Mouse (Mus musculus) kidney, embryonic 15.5 days (tissue): ENCODE data around the gene Cnga1. TPM values are rescaled to one million over a fixed set of nuclear protein-coding genes. Genes with fewer than 3 reads are reported as not detected.
"Not testable (repeated sequence)": the region's sequence is repeated elsewhere in the genome, so short reads cannot be mapped to it uniquely, and the experiment has no call there.

Experiments used
- ATAC-seq: fragments of 200-750 bp; cut with Nextera tagmentation; replicated peaks from 2 replicates; pipeline ENCODE4 v1.8.0; 2017; ENCODE audit warnings: moderate TSS enrichment; ENCODE audit not compliant: low FRiP score
- H3K27ac ChIP-seq: fragments of 300-500 bp; sonication (generic); 2 replicates; pipeline ENCODE4 v1.5.1; 2015; ENCODE audit warnings: mild to moderate bottlenecking, inconsistent platforms
- H3K27me3 ChIP-seq: fragments of 300-500 bp; sonication (generic); 2 replicates; pipeline ENCODE4 v1.6.1; 2015; ENCODE audit warnings: inconsistent platforms
- H3K36me3 ChIP-seq: fragments of 300-500 bp; sonication (generic); 2 replicates; pipeline ENCODE4 v1.6.1; 2015; ENCODE audit warnings: inconsistent platforms
- H3K4me1 ChIP-seq: fragments of 300-500 bp; sonication (generic); 2 replicates; pipeline ENCODE4 v1.6.1; 2015; ENCODE audit warnings: inconsistent platforms
- H3K4me2 ChIP-seq: fragments of 300-500 bp; sonication (generic); 2 replicates; pipeline ENCODE4 v1.6.1; 2015; ENCODE audit warnings: moderate library complexity, mild to moderate bottlenecking, inconsistent platforms
- H3K4me3 ChIP-seq: fragments of 300-500 bp; sonication (generic); replicated peaks from 2 replicates; pipeline ENCODE4 v1.5.1; 2015; ENCODE audit warnings: mild to moderate bottlenecking, inconsistent platforms
- H3K9ac ChIP-seq: fragments of 300-500 bp; sonication (generic); 2 replicates; pipeline ENCODE4 v1.6.1; 2015; ENCODE audit warnings: mild to moderate bottlenecking, inconsistent platforms
- H3K9me3 ChIP-seq: fragments of 300-500 bp; sonication (generic); replicated peaks from 2 replicates; pipeline ENCODE4 v1.6.1; 2016; ENCODE audit warnings: inconsistent platforms
- WGBS: fragments of 180-500 bp; shearing (Covaris S2); methylation state at CpG from one replicate; pipeline ENCODE4 v1.1.7; 2015; ENCODE audit warnings: mixed read lengths; 5-methylcytosine and 5-hydroxymethylcytosine counted together
- polyA plus RNA-seq: library from polyadenylated mRNA; unstranded; fragments of >200 nt; fragmentation: Nextera tagmentation; extraction: Ambion mirVana; gene quantifications from 2 replicates; pipeline ENCODE4 v1.2.1, GENCODE M21; 2015

Cnga1 gene
- polyA plus RNA-seq, 1 experiment from 2014 or later: not detected

DNA sequence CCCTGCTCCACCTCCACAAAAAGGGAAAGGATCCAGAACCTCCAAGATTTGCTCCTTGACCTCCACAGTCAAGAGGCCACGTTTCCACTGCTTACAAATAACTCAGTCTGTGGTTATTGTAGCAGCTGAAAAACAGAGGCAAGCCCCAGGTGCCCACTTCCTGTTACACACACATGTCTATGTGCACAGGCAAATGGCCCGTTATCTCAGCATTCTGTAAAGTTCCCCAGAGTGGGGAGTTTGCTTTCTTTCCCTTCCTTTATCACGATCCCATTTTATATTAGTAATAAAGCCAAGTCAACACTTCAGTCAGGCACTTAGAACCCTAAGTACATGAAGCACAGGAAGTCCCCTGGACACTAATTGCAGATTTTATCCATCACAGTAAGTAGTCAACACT is 8.0 kb downstream of the Cnga1 start:
- Histone ChIP-seq H3K4me3 (no peak overlapping the region), H3K9ac (no peak overlapping the region), H3K9me3 (no peaks in the 10 kb centered on the region), H3K27me3 (no peaks in the 10 kb centered on the region), H3K36me3 (no peaks in the 10 kb centered on the region), H3K27ac (no peak overlapping the region), H3K4me2 (no peak overlapping the region), H3K4me1 (no peaks in the 10 kb centered on the region)
- ATAC-seq: no peak
- WGBS: 60% methylated on average over 3 of the region's 3 CpGs

DNA sequence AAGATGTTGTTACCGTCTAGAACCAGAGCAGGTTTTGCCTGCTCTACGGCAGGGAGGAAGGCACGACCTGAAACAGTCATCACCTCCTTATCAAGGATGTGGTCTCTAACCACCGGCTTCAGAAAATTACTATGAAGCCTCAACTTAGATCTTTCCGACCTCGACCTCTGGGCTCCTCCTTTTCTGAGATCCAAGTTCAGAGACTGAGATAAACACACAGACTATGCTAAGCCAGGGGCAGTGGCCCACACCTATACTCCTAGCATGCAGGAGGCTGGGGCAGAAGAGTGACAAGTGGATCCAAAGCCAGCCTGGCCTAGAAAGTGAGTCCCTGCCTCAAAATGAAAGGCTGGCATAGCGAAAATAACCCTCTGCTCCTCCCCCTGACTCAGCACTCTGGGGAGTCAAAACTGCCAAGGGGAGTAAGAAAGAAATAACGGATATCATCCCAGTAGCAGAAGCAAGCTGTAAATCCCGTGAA is 9.2 kb downstream of the Cnga1 start:
- Histone ChIP-seq H3K4me3 (no peak overlapping the region), H3K4me2 (no peak overlapping the region), H3K27ac (no peak overlapping the region), H3K9ac (no peak overlapping the region), H3K4me1 (no peaks in the 10 kb centered on the region), H3K27me3 (no peaks in the 10 kb centered on the region), H3K36me3 (no peaks in the 10 kb centered on the region), H3K9me3 (no peaks in the 10 kb centered on the region)
- no peak for ATAC-seq
- 79% methylated on average over 9 of the region's 9 CpGs for WGBS

DNA sequence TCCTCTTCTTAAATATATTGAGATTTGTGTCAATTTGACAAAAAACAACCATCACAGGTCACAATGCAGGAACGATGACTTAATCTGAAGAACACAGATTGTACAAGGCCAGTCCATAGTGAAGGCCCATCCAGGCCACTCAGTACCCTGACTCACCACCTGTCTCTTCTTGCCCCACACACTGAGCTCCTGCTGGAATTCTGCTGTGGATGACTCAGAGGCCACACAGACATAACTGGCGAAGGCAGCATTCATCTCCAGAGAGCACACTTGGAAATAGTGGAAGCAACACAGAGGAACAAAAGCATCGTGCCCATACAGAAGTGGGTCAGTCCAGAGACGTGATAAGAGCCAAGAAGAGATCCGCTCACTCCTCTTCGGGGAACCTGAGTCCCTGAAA is 14.0 kb downstream of the Cnga1 start:
- Histone ChIP-seq H3K9me3 (no peaks in the 10 kb centered on the region), H3K36me3 (no peaks in the 10 kb centered on the region), H3K4me2 (no peak overlapping the region), H3K4me3 (no peak overlapping the region), H3K27me3 (no peaks in the 10 kb centered on the region), H3K9ac (no peak overlapping the region), H3K27ac (no peak overlapping the region), H3K4me1 (no peaks in the 10 kb centered on the region)
- no peak for ATAC-seq
- WGBS: 90% methylated on average over 6 of the region's 6 CpGs

DNA sequence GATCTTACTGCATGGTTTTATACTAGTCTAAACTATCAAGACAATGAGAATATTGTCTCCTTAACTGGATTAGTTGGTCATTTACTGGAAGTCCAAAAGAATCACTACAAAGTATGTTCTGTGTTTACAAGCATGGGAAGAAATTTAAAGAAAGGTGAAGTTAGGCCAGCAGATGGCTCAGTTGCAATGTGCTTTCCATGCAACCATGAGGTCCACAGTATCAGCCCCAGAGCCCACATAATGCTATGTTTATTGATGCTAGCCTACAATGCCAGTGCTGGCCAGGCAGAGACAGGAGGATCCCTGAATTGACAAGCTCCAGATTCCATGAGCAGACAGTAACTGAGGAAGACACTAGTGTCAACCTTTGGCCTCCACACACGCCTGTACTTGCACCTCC is 23.1 kb downstream of the Cnga1 start:
- Histone ChIP-seq H3K4me3 (no peak overlapping the region), H3K9ac (no peak overlapping the region), H3K9me3 (no peaks in the 10 kb centered on the region), H3K4me1 (no peaks in the 10 kb centered on the region), H3K27me3 (no peaks in the 10 kb centered on the region), H3K36me3 (no peaks in the 10 kb centered on the region), H3K27ac (no peak overlapping the region), H3K4me2 (no peak overlapping the region)
- WGBS: 74% methylated on average over 1 of the region's 1 CpGs
- no peak for ATAC-seq

DNA sequence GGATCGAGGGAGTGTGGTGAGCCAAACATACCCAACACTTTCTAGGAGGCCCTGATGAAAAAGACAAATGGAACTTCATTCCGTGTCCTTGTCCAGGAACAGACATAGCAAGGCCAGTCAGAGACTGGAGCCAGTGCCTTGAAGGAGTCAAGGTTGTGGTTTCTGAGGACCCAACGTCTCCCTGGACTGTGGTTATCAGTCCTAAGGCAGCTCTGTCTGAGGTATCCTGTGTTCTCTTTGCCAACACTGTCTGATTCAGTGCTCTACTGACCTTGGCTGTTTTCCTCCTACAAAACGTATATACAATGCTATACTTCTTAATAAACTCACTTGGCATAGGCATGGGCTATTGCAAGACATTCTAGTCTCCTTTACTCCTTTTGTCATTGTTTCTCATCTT is 26.7 kb downstream of the Cnga1 start:
- Histone ChIP-seq H3K36me3 (no peaks in the 10 kb centered on the region), H3K4me3 (no peak overlapping the region), H3K4me2 (no peak overlapping the region), H3K27me3 (no peaks in the 10 kb centered on the region), H3K9ac (no peak overlapping the region), H3K9me3 (no peaks in the 10 kb centered on the region), H3K4me1 (no peaks in the 10 kb centered on the region), H3K27ac (no peak overlapping the region)
- ATAC-seq: no peak
- 80% methylated on average over 4 of the region's 4 CpGs for WGBS

DNA sequence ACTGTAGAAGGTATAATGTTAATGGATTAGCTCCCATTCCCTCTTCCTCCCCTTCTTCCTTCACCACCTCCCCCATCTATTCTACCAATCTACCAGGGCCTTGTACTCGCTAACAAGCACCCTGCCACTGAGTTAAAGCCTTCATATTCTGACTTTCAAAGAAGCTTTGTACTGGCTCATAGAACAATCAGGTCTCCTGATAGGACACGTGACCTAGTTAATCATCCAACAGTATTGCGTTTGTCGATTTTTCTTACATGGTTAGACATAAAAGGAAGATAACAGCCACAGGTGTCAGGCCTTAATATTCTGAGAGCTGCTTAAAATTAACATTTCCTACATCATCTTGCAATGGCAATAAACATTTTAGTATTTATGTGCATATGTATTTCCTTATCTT is 40.9 kb downstream of the Cnga1 start:
- Histone ChIP-seq H3K9me3 (no peaks in the 10 kb centered on the region), H3K27me3 (no peaks in the 10 kb centered on the region), H3K36me3 (no peaks in the 10 kb centered on the region), H3K4me3 (no peak overlapping the region), H3K9ac (no peak overlapping the region), H3K27ac (no peak overlapping the region), H3K4me2 (no peak overlapping the region), H3K4me1 (no peaks in the 10 kb centered on the region)
- WGBS: 89% methylated on average over 4 of the region's 4 CpGs
- ATAC-seq: no peak

DNA sequence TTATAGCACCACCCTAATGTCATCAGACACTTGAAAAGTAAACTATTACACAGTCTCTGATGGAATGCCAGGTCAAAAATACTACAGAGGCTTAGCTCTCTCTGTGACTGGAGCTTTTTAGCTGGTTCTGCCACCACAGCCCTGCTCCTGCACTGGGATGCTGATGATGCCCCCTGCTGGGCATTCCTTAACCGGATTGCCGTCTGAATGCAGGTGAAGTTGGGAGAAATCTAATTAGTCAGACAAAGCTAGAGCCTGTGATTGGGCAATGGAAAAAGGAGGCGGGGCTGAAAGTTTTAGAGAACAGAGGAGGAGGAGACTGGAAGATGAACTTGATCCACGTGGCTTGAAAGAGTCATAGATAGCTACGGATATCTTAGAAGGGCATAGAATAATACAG is 43.1 kb downstream of the Cnga1 start:
- ATAC-seq: peak; percentile 76; the same call in 1 of the 2 replicates

DNA sequence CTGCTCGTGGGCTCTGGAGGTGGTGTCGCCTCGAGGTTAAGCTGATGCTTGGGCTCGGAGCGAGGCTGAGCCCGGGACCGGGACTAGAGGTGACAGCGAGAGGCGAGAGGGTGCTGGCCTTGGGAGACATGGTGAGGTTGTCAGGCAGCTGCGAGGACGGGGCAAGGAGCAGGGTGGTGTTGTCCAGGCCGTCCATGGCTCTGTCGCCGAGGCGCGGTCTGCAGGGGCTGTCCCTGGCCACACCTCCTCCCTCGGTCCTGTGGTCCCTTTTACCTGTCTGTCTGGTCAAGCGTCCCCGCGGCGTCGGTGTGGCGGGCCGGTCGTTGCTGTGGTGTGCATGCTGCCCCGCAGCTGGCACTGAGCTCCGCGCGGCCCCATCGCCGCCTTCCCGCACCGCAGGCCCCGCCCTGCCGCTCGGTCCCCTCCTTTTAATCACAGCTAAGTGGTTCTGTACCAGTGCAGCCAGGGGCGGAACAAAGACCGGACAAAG is 56.8 kb downstream of the Cnga1 start, which contains the start of gene Gm5868:
Gm5868 (minus strand) TSS at position 360 of the 490 bp plus-strand sequence.
- Histone ChIP-seq H3K4me2 (peak within 1 kb of the TSS; percentile 82), H3K36me3 (no peaks in the 10 kb centered on the region), H3K9me3 (no peaks in the 10 kb centered on the region), H3K4me3 (peak within 1 kb of the TSS; percentile 45), H3K4me1 (peaks cover 8% of the 10 kb centered on the region), H3K27me3 (peaks cover 32% of the 10 kb centered on the region), H3K9ac (no peak within 1 kb of the TSS), H3K27ac (no peak within 1 kb of the TSS)
- peak; percentile 71 for ATAC-seq
- 2% methylated on average over 38 of the region's 38 CpGs for WGBS

More for the DNA sequence above, 43.1 kb downstream of the Cnga1 start:
- Histone ChIP-seq H3K36me3 (no peaks in the 10 kb centered on the region), H3K27ac (no peak overlapping the region), H3K4me3 (no peak overlapping the region), H3K4me1 (no peaks in the 10 kb centered on the region), H3K27me3 (no peaks in the 10 kb centered on the region), H3K9me3 (no peaks in the 10 kb centered on the region), H3K9ac (no peak overlapping the region), H3K4me2 (no peak overlapping the region)
- WGBS: 15% methylated on average over 5 of the region's 5 CpGs

DNA sequence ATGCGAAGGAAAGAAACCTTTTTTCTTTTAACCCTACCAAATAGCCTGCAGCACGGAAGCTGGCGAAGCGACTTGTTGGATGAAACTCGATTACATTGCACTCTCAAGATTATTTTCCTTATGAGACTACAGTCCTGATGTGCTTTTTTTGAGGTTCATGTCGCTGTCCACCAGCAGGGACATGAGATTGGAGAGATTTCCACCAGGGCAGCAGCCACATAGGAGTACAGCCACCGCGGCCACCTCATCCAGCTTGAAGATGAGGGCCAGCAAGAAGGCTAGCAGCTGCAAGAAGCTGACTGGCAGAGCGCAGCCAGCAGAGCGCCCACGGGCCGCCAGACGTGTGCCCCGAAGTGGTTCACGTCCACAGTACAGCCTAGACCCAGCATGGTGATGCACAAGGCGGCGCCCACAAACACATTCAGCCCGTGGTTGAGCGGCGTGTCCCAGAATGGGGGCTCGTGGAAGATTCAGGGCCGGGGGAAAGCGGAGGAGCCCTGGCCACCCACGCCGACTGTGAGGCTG is 57.3 kb downstream of the Cnga1 start:
- ATAC-seq: peak; percentile 54; the same call in 1 of the 2 replicates
- not testable (repeated sequence) for H3K4me1 ChIP-seq
- 44% methylated on average over 25 of the region's 25 CpGs for WGBS

DNA sequence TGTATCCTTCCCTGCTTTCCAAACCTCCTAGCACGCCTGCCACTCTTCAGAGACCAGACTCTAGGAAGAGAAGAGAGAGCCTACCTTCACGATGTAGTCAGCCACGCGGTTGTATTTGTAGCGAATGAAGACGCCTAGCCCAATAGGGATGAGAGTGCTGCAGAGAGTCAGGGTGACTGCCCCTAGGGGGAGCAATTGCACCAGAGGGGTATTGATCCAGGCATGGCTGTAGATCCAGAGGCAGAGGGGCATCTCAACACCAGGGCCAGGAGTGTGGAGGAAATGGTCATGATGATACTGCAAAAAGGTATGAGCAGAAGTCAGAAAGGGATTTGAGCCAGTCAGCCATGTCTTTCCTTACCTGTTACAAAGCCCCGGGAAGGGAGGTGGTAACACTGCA is 58.0 kb downstream of the Cnga1 start:
- not testable (repeated sequence) for H3K27ac ChIP-seq, H3K4me3 ChIP-seq, H3K4me1 ChIP-seq, H3K9ac ChIP-seq, H3K9me3 ChIP-seq, H3K36me3 ChIP-seq, H3K4me2 ChIP-seq, ATAC-seq
- 44% methylated on average over 7 of the region's 7 CpGs for WGBS
- H3K27me3 ChIP-seq: peaks cover 41% of the 10 kb centered on the region

More for the DNA sequence above, 57.3 kb downstream of the Cnga1 start:
- Histone ChIP-seq H3K27me3 (peaks cover 35% of the 10 kb centered on the region), H3K4me3 (peak overlapping the region; percentile 45), H3K4me2 (peak overlapping the region; percentile 82)
- not testable (repeated sequence) for H3K36me3 ChIP-seq, H3K9me3 ChIP-seq, H3K27ac ChIP-seq, H3K9ac ChIP-seq

DNA sequence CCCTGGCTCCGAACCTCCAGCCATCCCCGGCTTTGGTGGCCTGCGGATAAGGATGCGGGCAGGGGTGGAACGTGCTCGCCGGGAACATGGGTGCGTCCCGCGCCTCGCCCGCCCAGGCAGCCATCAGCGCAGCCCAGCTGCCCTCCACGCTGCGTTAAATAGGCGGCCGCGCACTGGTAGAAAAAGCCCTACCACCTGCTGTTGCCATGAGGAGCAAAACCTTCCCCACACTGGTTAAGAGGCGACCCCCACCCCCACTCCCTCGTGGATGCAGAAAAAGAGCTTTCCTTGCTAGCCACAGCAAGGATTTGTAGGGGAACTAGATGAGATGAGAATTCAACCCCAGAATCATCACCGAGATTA is 63.1 kb downstream of the Cnga1 start, which contains the start of gene Zar1:
Zar1 (minus strand) TSS at position 285 of the 363 bp plus-strand sequence.
- H3K9ac ChIP-seq: peak within 1 kb of the TSS; percentile 23; the same call in 1 of the 2 replicates
- 11% methylated on average over 18 of the region's 21 CpGs for WGBS
- ATAC-seq: peak; percentile 64
- H3K36me3 ChIP-seq, H3K27ac ChIP-seq, H3K4me1 ChIP-seq, H3K9me3 ChIP-seq: not testable (repeated sequence)
- H3K27me3 ChIP-seq: peaks cover 46% of the 10 kb centered on the region
- peak within 1 kb of the TSS; percentile 89 for H3K4me2 ChIP-seq
- H3K4me3 ChIP-seq: peak within 1 kb of the TSS; percentile 47

DNA sequence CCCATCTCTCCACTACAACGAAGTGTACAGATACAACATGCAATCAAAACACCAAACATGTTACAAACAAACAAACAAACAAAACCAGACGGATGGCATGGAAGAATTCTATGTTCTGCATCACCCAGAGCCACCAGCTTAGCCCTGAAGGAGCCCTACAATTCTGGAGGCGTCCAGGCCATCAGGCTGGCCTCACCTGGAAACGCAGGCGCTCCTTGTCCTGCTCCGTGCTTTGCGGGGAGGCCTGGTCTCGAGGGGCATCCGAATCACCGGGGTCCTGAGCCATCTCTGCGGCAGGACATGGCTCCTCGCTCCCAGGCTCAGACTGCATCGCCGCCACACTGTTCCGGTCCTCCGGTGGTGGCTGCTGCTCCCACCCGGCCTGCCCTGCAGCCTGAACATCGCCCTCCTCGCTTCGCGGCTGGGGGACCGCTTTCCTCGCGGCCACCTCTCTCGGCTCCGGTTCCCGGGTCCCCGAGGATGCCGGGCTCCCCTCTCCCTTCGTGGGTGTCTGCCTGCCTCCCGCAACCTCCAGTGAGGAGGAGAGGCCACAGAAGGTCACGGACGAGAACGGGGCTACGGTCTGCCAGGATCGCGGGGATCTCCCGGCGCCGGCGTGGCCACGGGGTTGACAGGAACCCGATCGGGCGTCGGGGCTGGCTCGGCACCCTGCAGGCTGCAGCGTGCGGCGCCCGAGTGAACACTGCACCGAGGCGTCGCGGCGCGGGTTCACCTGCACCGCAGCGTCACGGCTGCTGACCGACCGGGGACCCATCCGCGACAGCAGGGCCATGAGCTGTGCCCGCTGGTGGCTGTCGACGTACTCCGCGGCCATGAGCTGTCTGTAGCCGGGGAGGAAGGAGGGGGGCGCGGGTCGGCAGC is 63.7 kb downstream of the Cnga1 start:
- H3K9me3 ChIP-seq: not testable (repeated sequence)
- ATAC-seq: peak; percentile 78
- WGBS: 4% methylated on average over 61 of the region's 73 CpGs

More for the DNA sequence above, 63.7 kb downstream of the Cnga1 start:
- Histone ChIP-seq H3K4me2 (peak overlapping the region; percentile 89), H3K27me3 (peaks cover 43% of the 10 kb centered on the region), H3K9ac (peak overlapping the region; percentile 23; the same call in 1 of the 2 replicates), H3K4me3 (peak overlapping the region; percentile 47)
- H3K27ac ChIP-seq, H3K36me3 ChIP-seq, H3K4me1 ChIP-seq: not testable (repeated sequence)
